Mouse (Mus musculus) embryo, embryonic 11.5 days (tissue): ENCODE measurements at regions not wholly inside any gene's neighbourhood (a gene's known extent, or its start where the extent isn't known, plus 50 kb on each side); places are given as distances from the start of the nearest gene placed in this dataset.

Source experiments
- DNase-seq: peaks from one replicate; pipeline ENCODE4 v3.0.0-alpha.2; 2012; ENCODE audit warnings: low read depth, low spot score

DNA sequence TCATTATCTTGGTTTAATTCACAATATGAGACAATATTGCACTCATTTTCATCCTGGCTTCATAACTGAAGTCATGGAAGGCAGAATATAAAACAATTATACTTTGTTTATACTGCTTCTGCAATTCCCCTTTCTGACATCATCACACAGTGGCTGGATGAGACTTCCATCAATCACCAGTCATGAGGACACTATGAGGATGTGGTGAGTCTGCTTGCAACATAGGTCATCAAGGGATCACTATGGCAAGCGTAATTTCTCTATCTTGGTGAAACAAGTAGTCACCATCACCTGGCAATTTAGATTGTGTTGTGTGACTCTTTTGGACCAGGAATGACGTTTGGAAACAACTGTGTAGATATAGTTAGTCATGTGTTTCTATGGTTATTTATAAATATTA, 134.6 kb downstream of the Hao1 start:
- DNase-seq, result no peak

DNA sequence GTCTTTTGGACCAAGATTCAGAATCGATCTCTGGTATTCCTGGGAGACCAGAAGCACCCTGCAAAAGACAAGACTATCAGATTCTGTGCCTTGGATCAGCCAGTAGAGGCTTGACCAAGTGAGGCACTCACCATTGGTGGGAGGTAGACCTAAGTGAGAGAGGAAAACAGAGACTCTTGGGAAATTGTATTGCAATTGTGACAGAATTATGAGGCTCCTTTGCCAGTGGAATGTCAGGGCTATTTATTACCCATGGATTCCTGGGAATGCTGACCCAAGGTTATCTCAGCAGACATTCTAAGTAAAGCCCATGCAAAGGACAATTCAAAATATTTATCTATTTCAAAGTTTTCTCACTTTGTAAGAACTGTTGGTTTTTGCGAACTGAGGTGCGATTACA, 154.6 kb downstream of the Hao1 start:
- DNase-seq, result no peak

DNA sequence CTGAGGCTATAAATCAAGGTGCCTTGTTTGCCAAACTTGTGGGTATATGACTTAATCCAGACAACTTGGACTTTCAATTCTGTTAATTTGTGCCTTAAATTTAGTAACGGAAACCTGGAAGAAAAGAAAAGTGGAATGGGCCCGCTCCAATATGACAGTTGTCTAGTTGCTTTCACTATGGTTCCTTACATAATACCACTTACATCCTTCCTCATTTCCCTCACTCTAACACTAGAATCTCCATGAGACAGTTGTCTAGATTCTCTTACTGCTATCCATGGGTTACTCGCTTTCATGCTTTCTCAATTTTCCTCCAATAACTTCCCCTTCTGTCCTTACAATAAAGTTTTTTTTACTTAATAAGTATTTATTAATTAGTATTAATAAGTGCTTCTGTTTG, 160.7 kb downstream of the Hao1 start:
- no peak for DNase-seq

DNA sequence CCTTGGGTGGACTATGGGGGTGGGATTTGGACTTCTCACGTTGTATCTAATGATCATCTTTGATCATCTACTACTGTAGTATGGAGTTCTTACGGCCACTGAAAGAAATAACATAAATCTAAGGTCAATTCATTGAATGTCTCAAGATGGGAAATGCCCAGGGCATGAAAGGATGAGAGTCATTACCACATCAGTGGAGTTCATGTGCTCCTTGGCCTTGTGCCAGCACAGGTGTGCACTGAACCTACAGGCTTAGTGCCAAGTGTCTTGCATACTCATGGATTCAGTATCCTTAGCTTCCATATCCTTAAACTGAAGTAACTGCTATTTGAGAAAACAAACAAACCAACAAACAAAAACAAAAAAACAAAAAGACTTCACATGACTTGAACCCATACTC, 179.1 kb downstream of the Hao1 start:
- no peak for DNase-seq

DNA sequence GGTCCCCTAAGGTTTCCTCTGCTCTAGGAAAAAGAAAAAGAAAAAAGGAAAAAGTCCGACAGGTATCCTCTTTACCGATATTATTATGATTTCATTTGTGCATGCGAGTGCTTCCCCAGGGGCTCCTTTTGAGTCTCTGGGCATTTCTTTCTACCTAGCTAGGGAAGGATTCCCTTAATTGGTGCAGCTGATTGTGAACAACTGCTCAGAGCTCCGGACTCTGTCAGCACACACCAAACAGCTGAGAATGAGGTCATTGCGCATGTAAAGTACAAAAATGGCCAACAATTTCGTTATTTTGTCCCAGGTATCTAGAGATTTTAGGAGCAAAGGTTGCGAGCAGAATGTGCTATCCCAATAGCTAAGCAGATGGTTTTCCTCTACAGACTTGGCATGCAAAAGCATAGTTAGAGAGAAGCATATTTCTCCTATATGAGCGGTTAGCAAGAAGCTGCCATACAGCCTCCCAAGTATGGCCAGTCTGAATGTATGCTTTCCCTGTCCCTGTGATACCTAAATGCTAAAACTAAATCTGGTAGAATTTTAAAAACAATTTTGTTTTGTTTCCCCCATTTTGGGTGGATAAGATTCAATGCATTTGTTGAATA, 203.2 kb downstream of the Hao1 start:
- no peak for DNase-seq

GRCm38 (mm10) chr2:134350442-134350841, 203.7 kb downstream of the Hao1 start:
- no peak for DNase-seq

DNA sequence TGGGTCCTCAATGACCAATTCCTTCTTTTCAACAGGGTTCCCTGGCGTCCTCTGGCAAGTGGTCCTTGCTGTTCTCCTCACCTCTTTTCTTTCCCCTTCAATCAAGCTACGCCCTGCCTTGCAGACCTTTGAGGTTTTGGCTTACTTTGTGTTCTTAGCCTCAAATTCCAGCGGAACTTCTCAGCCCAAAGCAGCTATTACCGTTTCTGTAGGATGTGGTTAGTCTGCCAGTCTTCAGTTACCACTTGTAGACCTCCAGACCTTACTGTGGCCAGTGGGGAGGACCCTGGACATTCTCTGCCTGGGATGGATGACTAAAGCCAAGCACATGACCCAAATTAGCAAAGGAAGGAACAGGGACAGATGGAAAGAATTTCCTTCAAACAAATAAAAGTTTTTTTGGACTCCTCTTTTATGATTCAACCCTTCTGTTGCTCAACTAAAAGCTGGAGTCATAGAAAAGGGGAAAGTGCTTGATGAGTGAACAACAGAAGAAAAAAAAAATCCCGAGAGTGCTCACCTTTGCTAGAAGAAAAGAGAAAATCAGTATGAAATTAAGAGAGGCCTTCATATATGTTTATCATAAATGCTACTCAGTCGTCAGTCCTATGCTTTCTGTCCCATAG, 211.5 kb downstream of the Hao1 start:
- no peak for DNase-seq

- no peak for DNase-seq
Measured at GRCm38 (mm10) chr2:134308092-134308491, 246.1 kb downstream of the Hao1 start.

GRCm38 (mm10) chr2:134290126-134290691, 264.0 kb downstream of the Hao1 start:
- DNase-seq, result no peak

DNA sequence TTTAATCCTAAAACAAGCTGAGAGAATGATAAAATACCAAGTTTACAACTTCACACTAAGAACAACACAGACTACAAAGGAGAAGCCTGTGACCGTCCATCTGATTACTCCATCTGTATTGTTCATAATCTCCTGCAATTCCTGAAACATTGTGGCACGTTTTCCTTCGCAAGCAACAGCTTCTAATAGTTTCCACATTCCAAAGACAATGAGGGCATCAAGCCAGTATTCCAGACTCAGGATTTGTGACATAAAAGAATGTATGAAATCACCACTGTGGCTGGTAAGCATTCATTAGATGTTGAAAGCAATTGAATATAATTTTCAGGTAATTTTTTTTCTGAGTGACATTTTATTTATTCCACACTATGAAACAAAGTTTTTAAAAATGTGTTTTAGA, 278.3 kb downstream of the Hao1 start:
- DNase-seq, result no peak

DNA sequence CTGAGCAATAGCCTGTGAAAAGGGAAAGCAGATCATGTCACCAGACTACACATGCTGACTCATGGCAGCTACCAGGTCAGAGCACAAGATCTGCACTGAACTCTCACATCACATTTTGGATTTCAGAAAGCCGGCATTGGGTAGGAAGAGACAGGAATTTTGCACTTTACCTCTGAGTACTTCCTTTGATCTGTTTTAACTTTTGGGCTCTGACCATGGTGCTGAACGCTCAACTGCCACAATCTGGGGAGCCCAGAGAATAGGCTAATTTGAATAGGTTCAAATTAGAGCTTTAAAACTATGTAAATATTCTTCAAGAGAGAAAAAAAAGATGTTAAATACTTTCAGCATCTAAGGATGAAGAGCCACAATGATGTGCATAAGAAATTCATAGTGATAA, 285.7 kb downstream of the Hao1 start:
- peak; percentile 31 for DNase-seq
